12 mouse cellular contexts compared by ENCODE assay signal in the genomic region with DNA sequence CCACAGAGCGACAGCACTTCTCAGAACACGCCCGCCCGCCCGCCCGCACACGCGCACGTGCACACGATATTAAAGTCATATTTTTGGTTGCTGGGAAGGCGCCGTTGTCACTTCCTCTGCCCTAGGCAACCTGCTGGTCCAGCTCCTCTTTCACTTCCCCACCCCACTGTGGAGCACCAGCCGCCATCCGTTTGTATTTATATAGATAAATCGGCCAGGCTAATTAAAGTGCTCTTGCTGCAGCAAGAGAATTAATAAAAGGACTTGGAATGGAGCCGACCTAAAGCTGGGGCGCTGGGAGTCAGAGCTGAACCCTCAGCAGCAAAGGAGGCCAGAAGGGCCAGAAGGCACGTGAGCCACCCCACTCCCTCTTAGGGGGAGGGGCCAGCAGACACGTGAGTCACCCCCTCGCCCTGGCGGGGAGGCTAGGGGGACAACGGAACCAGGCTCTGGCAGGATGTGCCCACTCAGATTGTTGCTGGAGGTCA.
DNase-seq lines count a peak whose midpoint lies in the region; ATAC-seq and TF ChIP-seq lines count a peak whose summit lies in the region.
"Had no signal": no experiment of that assay in that cellular context is flagged by ENCODE, and none has a peak within 500 bp of the region (broad histone marks: within the 10 kb centered on the region; RNA-seq: fewer than 3 reads in every experiment).

No protein-coding gene starts in this region.

- H3K27me3 ChIP-seq in kidney, embryonic 15.5 days: peaks cover 13% of the 10 kb centered on the region; the same call in 1 of the 2 replicates
- H3K27me3 ChIP-seq in C2C12 (ENCODE audit: control insufficient read depth, insufficient read depth, insufficient read length): no peaks in the 10 kb centered on the region
- H3K27me3 ChIP-seq in embryonic facial prominence, embryonic 10.5 days (replicated peaks; ENCODE audit: low read depth, poor library complexity, severe bottlenecking): peaks cover 65% of the 10 kb centered on the region
- no peaks in the 10 kb centered on the region for H3K27me3 ChIP-seq in liver, postnatal 0 days (ENCODE audit: insufficient read depth, low read length)

- H3K4me1 ChIP-seq in kidney, embryonic 15.5 days: peaks cover 47% of the 10 kb centered on the region
- peaks cover 60% of the 10 kb centered on the region for H3K4me1 ChIP-seq in embryonic facial prominence, embryonic 10.5 days
- H3K4me1 ChIP-seq in liver, postnatal 0 days (ENCODE audit: insufficient read depth): peaks cover 13% of the 10 kb centered on the region; the same call in 1 of the 2 replicates

- no peak for TF ChIP-seq CTCF in C2C12 (IDR thresholded peaks at IDR 0.05; ENCODE audit: control insufficient read depth, insufficient read depth, insufficient read length)
- TF ChIP-seq CTCF in liver, postnatal 0 days (IDR thresholded peaks at IDR 0.05; ENCODE audit: low read depth): no peak

- peak; percentile 23 for DNase-seq in kidney, postnatal 10 days
- DNase-seq in embryonic facial prominence, embryonic 10.5 days (ENCODE audit: low spot score): peak; percentile 37
- DNase-seq in liver, postnatal 0 days: peak; percentile 37
- no peak for DNase-seq in right cerebral cortex, postnatal 4 days
- no peak for DNase-seq in cerebellum, postnatal 10 days
- DNase-seq in left cerebral cortex, adult 11 months (ENCODE audit: low spot score): no peak
- DNase-seq: cerebellum, adult 18-20 months; right cerebral cortex, adult 18-20 months had no signal

- H3K9ac ChIP-seq in kidney, embryonic 15.5 days: no peak overlapping the region
- no peak overlapping the region for H3K9ac ChIP-seq in liver, postnatal 0 days (replicated peaks)
- H3K9ac ChIP-seq: liver, embryonic 14.5 days had no signal

- H3K79me3 ChIP-seq in C2C12 (ENCODE audit: low read depth): no peaks in the 10 kb centered on the region

- H3K36me3 ChIP-seq in kidney, embryonic 15.5 days: no peaks in the 10 kb centered on the region
- H3K36me3 ChIP-seq in C2C12 (ENCODE audit: control insufficient read depth, insufficient read depth): no peaks in the 10 kb centered on the region
- no peaks in the 10 kb centered on the region for H3K36me3 ChIP-seq in embryonic facial prominence, embryonic 10.5 days (replicated peaks)
- H3K36me3 ChIP-seq in liver, postnatal 0 days (replicated peaks; ENCODE audit: insufficient read depth, low read length): no peaks in the 10 kb centered on the region

- no peak overlapping the region for H3ac ChIP-seq in C2C12 (ENCODE audit: control insufficient read depth, insufficient read length, low read depth)

- no peaks in the 10 kb centered on the region for H3K79me2 ChIP-seq in C2C12 (ENCODE audit: control insufficient read depth, insufficient read depth)

- 51% methylated on average over 22 of the region's 22 CpGs for WGBS in kidney, embryonic 15.5 days
- WGBS in embryonic facial prominence, embryonic 10.5 days: 63% methylated on average over 22 of the region's 22 CpGs
- WGBS in liver, postnatal 0 days (ENCODE audit: insufficient replicate concordance): 25% methylated on average over 22 of the region's 22 CpGs

- no peak for ATAC-seq in kidney, embryonic 15.5 days (replicated peaks; ENCODE audit: low FRiP score)
- 0 out of 2 replicates have a peak, but pooled peaks have one; percentile 13 for ATAC-seq in liver, postnatal 0 days
- ATAC-seq: intestine, postnatal 0 days had no signal

- H3K4me3 ChIP-seq in kidney, embryonic 15.5 days (replicated peaks): no peak overlapping the region
- no peak overlapping the region for H3K4me3 ChIP-seq in C2C12 (ENCODE audit: insufficient read depth, poor library complexity, severe bottlenecking)
- H3K4me3 ChIP-seq in embryonic facial prominence, embryonic 10.5 days: no peak overlapping the region
- no peak overlapping the region for H3K4me3 ChIP-seq in liver, postnatal 0 days (ENCODE audit: low read depth, low read length)

- no peak overlapping the region for H3K4me2 ChIP-seq in kidney, embryonic 15.5 days
- peak overlapping the region; percentile 47 for H3K4me2 ChIP-seq in liver, postnatal 0 days (ENCODE audit: low read depth, low read length)

- no peaks in the 10 kb centered on the region for H3K9me3 ChIP-seq in kidney, embryonic 15.5 days (replicated peaks)
- no peaks in the 10 kb centered on the region for H3K9me3 ChIP-seq in embryonic facial prominence, embryonic 10.5 days
- no peaks in the 10 kb centered on the region for H3K9me3 ChIP-seq in liver, postnatal 0 days (ENCODE audit: low read length)

- TF ChIP-seq EP300 in liver, postnatal 0 days (IDR thresholded peaks at IDR 0.05; ENCODE audit: low read depth): no peak

- H3K27ac ChIP-seq in kidney, embryonic 15.5 days: no peak overlapping the region
- H3K27ac ChIP-seq in embryonic facial prominence, embryonic 10.5 days (replicated peaks): no peak overlapping the region
- H3K27ac ChIP-seq in liver, postnatal 0 days (ENCODE audit: low read depth): peak overlapping the region; percentile 57; the same call in 1 of the 2 replicates
- H3K27ac ChIP-seq: liver, embryonic 14.5 days had no signal

TF ChIP-seq in C2C12, 6 proteins besides CTCF, POLR2A, EP300 and RAD21:
- no peak for TF ChIP-seq MYOG (IDR thresholded peaks at IDR 0.05; ENCODE audit: control insufficient read depth, extremely low read depth, insufficient read length)
- peak; percentile 58 for TF ChIP-seq USF1 (IDR thresholded peaks at IDR 0.05; ENCODE audit: low read depth)

Comparison
In these comparisons a context has a peak if more than half of its experiments do, and no peak if none do; other contexts are left out.
1. DNase-seq: peak in kidney, postnatal 10 days (single experiment), embryonic facial prominence, embryonic 10.5 days (single experiment) and liver, postnatal 0 days (single experiment); none in right cerebral cortex, postnatal 4 days (single experiment), cerebellum, postnatal 10 days (0 of 2) and left cerebral cortex, adult 11 months (single experiment).